Mouse (Mus musculus) urinary bladder, adult 2 months (tissue): Measurements from ENCODE around the gene Gm42688. TPM values are rescaled to one million over a fixed set of nuclear protein-coding genes. Genes with fewer than 3 reads are reported as not detected.

ENCODE experiments used
- DNase-seq: peaks from one replicate; pipeline ENCODE4 v3.0.0; 2022; ENCODE audit warnings: low spot score
- polyA plus RNA-seq: library from polyadenylated mRNA; depleted of rRNA; stranded (reverse); fragments of >200 nt; gene quantifications from 2 replicates; pipeline ENCODE4 v1.2.3, GENCODE M21; 2012

Gene Gm42688
- polyA plus RNA-seq, 1 experiment: 6.1 TPM

DNA sequence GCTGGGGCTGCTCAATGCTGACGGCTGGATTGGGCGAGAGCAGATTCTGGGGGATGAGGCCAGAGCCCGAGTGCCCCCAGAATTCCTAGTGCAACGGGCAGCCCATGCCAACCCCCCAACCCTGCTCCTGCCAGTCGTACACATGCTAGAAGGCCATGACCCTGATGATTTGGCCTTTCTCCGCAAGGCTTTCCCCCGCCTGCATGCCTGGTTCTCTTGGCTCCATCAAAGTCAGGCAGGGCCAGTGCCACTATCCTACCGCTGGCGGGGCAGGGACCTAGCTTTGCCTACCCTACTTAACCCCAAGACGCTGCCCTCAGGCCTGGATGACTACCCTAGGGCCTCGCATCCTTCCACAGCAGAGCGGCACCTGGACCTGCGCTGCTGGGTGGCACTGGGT lies 16.2 kb downstream of the Gm42688 start:
- DNase-seq: no peak

DNA sequence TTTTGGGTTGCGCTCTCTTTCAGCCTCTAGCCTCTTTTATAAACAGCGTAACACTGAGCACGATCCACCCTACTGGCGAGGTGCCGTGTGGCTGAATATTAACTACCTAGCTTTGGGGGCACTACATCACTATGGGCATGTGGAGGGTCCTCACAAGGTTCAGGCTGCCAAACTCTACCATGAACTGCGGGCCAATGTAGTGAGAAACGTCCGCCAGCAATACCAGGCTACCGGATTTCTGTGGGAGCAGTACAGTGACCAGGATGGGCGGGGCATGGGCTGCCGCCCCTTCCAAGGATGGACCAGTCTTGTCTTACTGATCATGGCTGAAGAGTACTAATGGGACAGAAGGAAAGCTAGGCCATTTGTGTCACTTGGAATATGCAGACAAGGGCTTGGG lies 17.0 kb downstream of the Gm42688 start:
- DNase-seq: no peak

DNA sequence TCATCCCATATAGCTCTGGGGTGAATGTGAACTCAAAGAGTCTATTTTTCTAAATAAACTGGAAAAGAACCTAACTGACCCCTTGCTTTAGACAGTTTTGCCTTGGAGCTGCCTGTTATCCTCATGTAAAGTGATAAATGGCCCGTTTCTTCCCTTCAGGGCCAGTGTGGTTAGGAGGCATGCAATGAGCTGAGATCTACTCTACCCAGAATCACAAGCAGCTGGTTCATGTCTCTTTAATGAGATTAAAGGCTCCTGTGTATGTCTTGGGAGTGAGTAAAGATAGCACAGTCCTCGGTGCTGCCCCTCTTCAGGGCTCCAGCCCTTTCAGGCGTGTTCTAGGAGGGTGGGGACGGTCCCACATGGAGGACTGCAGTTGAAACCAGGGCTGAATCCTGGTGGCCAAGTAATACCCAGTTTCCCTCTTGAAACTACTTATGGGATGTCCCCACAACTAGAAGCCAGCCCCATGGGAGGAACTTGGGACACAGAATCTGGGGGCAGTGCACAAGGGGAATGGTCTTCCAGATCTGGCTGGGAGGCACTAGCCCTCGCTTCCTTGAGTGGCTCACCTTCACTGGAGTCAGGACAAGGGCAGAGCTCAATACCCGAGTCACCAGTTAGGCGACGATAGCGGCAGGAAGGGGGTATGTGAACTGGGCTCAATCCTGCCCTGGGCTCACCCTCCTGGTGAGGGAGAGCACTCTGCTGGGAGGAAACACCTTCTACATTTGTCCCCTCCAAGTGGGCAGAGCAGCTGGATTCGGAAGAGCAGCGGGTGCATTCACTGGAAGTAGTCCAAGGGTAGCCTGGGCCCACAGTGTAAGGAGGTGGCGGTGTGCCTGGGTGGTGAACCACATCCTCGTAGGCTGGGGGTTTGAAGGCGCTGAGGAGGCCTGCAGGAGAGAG lies 17.7 kb downstream of the Gm42688 start:
- DNase-seq: peak; percentile 18

DNA sequence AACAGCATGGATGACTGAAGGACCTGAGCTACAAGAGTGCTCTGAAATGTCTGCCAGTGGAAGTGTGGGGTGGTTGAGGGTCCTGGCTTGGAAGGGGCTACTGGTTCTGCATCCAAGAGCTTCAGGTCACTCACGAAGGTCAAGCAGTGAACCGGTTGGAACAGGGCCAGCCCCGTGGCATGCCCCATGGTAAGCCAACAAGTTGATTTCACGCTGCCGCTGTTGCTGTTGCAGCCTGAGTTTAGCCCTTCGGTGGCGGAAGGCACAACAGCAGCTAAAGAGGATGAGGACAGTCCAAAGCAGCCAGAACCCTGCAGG lies 18.3 kb downstream of the Gm42688 start:
- peak; percentile 26 for DNase-seq

DNA sequence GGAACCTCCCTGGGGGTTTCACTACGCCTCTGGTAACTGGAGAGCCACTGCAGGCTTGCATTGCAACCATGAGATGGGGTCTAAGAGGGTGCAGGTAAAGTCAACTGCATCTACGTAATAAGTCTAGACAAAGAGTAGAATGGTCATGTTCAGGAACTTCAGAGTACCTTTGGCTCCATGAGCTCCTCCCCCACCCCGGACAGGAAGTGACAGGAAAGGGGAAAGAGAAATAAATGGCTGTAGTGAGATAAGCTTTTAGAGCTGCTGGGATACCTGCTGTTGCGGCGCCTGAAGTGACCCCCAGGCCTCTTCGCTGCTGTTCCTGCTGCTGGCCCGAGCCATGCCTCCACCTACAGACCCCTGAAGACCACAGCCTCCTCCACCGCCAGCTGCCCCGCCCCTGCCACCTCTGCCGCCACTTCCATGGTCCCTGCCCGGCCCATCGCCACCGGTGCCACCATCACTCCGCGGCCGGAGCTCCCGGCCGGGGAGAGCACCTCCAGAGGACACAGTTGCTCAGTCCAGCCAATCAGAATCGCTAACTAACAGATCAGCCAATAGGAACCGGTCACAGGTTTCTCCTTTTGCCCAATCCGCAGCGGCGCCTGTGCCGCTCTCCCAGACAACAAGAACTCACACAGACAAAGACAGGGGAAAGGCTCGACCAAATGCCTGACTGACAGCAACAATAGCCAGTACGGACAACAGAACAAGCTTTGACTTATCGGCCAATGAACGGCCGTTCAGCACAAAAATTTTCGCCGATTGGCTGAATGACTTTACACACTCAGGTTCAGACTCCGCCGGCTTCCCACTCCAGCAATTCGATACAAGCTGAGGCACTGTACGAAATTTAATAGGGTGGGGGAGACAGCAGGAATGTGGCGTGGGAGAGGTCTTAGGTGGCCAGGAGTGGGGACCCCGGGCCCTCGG lies 19.8 kb downstream of the Gm42688 start, which contains the start of gene Wbp1:
Gene Wbp1 (minus strand): TSS at position 630 of the 933 bp plus-strand sequence.
- peak; percentile 84 for DNase-seq

DNA sequence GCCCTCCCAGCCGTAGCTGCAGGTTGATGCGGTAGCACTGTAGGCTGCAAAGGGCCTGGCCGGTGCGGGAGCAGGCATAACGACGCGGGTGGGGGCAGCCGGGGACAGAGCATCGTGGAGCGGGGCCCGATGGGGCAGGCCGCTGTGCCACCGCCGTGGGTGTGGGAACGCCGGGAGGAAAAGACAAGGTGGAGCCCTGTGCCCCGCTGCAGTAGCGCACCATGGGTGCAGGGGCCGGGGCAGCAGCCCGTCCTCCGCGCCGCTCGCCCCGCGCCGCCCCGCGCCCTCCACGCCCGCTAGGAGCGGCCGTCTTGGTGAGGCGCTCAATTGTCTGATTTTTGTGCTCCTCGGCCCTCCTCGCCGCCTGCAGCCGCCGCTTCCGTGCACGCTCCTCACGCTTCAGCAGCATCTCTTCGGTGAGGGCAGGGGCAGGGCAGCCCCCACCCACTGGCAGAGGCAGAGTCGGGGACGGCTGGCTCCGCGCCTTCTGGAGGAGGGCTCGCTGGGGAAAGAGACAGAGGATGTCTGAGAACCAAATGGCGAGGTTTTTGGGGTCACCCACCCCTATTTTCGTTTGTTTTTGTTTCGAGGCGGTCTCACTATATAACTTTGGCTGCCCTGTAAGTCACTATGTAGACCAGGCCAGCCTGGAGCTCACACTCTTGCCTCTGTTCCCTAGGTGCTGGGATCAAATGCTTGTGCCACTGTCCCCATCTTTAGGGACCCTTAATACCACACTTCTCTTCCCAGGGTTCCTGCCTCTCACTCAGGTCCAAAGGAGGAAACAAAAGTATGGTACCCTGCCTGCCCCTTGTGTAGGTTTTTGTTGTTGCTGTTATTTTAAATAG lies 20.7 kb downstream of the Gm42688 start:
- DNase-seq: no peak

DNA sequence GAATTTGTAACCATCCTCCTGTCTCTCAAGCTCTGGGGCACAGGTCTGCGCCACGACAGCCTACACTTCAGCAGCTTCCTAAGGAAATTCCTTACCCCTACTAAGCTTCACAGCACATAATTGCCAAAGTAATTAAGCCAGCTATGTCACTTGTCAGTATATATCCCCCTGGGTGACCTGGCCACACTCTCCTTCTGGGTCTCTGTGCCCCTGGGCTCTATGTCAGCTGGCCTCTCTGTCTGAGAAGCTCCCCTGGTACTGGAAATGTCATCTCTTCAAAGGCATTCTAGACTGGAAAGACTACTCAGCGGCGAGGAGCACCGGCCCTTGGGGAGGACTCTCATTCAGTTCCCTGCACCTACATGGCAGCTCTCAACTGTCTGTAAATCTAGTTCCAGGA lies 21.5 kb downstream of the Gm42688 start:
- no peak for DNase-seq

DNA sequence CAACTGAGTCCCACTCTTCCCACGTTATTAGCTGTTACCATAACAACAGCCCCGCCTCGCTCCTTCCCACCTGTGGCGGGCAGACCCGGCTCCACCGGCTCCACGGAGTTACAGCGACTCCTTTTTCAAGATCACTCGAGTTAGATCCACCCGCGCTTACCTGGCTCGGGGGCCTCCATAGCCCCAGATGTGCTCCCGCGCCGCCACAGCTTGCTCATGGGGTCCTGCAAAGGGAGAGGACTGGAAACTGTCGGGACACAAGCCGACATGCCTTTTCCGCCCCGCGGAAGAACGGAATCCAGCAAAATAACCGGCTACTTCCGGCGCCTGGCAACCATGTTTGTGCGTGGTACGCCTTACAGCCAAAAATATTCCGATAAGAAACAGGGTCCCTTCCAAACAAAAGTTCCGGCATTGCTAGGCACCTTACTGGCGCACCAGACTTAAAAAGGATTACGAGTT lies 23.5 kb downstream of the Gm42688 start:
- DNase-seq: peak; percentile 69

DNA sequence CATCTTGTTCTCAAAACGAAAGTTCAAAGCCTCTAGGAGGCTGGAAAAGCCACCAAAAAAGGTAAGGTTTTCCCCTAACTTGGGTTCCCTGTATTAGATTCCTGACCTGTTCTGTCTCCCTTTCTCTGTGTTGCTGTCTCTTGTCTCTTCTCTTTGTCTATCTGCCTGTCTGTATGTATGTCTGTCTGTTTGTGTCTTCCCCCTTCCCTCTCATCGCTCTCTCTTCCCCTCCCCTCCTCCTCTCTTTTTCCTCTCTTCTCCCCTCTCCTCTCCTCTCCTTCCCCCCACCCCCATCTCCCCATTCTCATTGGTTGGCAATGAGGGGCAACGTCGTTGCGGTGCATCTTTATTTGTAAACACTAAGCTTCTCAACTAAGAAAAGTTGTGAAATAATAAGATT lies 23.9 kb downstream of the Gm42688 start, which contains the start of gene Ino80b:
Gene Ino80b (minus strand): TSS at position 101 of the 400 bp plus-strand sequence.
- no peak for DNase-seq

DNA sequence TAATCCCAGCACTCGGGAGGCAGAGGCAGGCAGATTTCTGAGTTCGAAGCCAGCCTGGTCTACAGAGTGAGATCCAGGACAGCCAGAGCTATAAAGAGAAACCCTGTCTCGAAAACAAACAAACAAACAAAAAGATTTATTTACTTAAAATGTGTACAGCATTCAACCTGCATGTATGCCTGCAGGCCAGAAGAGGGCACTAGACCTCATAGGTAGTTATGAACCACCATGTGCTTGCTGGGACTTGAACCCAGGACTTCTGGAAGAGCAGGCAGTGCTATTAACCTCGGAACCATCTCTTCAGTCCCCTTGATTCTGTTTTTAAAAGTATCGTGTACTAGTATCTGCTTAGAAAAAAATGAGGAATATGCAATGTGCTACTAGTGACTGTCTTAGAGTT lies 26.0 kb downstream of the Gm42688 start:
- DNase-seq: no peak

DNA sequence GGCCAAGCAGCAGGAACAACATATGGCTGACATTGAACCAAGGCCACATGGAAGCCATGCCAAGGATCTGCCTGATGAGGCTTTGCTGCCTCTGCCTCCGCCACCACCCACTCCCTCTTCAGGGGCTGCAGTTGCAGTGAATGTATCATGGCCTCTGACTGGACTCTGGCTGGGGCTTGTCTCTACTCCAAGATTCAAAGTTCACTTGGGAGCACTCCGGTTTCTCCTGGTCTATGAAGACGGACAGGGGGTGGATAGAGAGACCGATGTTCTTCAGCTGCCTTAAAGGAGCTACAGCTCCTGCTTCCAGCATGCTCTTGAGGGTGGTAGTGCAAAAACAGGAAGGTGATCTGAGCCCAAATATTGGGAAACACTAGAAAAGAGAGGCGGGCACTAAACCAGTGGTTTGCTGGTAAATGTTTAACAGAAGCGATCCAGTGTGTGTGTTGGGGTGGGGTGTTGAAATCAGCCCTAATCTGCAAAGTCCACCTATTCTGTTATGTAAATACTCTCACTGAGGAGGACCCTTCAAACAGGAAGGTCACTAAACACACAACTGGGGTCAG lies 30.1 kb downstream of the Gm42688 start:
- DNase-seq: no peak

DNA sequence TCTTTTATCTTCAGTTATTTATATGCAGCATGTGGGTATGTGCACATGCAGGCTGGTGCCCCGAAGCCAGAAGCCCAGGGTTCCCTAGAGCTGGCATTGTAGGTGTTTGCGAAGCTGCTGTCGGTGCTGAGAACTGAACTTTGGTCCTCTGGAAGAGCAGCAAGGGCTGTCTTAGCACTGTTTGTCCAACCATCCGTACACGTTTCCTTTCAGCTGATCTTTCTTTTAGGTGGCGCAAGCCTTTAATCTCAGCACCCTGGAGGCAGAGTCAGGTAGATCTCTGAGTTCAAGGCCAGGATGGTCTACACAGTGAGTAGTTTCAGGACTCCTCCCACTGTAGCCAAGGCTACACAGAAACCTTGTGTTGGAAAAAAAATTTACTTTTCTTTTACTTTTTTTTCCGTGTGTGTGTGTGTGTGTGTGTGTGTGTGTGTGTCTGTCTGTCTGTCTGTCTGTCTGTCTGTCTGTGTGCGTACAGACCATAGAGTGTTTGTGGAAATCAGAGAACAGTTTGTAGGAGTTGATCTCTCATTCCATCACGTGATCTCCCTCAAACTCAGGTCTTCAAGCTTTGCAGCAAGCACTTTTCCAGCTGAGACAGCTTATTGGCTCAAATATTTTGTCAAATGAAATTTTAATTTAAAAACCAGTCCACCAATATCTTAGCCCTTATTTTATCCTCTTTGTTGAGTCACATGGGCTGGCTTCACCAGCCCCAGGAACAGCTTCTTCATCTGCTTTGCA lies 30.9 kb downstream of the Gm42688 start:
- DNase-seq: no peak

DNA sequence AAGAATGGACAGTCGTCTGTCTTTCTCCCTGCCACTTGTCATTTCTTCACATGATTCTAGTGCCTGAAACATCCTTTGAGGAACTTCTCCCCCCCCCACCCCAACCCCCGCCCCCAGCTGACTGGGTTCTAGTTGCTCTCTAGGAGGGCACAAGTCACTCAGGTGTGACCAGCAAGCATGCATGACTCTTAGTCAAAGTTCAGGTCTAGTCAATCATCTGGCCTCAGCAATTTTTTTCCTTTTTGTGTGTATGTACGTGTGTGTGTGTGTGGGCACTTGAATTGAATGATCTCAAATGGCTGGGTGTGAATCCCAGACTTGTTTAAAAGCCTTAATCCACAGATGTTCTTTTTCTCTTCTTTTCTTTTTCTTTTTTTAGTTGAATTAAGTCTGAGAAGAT lies 32.8 kb downstream of the Gm42688 start:
- DNase-seq: no peak

DNA sequence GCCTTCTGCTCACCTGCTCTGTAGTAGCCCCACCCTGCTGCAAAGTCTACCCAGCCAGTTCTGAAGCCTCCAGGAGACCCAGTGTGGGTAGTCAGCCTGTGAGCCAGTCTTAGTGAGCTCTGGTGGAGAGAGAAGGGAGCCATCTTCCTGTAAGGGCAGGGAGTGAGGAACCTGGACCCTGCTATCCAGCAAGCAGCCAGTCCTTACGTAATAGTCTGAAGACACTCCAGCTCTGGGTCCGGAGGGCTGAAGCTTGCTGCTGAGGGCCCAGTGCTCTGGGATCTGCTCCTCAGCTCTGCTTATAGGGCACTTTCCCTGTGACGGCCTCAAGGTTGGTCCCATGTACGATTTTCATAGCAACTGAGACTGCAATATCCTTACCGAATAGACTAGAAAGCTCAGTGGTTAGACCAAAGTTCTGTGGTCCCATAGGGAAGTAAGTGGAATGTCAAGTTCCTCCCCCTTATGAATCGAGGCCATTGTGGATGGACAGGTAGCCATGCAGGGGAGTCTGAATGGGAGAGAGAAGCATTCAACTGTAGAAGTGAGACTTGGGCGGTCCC lies 33.6 kb downstream of the Gm42688 start, which contains the start of gene Rtkn:
Gene Rtkn (plus strand): TSS at position 513 of the 563 bp plus-strand sequence.
- no peak for DNase-seq

DNA sequence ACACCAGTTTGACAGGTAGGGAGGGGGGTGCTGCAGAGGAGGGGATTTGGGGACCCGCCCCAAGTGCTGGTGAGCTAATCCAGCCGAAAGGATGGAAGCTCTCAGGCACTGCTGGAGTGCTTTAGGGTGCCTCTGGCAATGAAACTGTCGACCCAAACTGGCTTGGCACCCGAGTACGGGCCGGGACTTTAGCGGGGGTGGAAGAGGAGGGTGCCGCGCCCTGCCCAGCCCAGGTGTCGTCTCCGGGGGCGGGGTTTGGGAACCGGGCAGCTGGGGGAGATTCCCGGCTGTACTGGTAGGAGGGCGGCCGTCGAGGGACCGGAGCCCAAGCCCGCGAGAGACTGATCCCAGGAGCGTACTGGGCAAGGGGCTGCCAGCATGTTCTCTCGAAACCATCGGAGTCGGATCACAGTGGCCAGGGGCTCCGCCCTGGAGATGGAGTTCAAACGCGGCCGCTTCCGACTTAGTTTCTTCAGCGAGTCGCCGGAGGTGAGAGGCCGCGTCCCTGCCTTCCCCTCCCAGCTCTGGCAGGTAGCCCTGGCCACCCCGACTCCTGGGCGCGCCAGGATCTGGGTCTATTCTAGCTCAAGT lies 34.2 kb downstream of the Gm42688 start:
- DNase-seq: no peak

DNA sequence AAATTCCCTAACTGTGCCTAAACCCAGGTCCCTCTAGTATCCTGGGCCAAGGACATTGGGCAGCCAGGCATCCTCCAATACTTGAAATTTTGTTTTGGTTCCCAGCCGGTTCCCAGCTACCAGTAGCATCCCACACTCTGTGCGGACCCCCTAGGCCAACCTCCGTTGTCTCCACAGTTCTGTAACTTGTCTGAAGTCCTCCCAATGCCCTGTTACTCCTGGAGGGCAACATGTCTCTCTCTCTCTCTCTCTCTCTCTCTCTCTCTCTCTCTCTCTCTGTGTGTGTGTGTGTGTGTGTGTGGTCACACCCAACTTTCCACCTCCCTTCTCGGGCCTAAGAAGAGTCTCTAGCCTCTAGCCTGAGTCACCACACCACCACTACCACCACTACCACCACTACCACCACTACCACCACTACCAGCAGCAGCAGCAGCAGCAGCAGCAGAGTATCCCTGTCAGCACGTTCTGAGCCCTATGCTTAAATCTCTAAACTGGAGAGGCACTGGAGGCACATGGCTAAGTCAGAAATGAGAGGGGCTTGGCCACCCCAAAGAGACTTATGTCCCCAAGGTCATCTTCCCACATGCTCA lies 35.0 kb downstream of the Gm42688 start:
- no peak for DNase-seq

DNA sequence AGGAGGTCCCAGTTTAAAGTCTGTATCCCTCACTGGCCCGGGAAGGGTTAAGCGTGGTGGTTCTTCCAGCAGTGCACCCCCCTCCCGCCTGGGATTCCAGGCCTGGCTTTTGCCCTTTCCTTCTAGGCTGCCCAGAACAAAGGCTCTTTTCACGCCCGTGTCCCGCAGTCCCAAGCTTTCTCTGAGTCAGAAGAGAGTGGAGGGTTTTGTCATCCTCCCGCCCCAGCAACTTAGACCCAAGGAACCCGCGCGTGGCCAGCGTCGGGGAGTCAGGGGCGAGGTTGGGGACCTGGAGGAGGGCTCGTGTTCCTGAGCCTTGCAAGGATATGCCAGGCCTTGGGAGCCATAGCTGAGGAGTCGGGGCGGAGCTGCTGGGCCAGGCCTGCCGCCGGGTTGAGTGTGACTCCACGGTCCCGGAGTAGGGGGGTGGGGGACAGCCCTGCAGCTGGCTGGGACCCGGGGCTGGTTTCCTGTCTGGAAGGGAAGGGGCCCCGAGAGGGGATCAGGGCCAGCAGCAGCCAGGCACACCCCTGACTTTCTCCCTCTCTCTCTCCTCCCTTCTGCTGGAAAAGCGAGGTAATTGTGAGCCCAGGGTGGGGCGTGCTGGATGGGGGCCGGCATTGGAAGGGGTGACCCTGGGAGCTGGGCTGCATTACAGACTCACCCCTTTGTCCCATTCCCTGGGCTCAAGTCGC lies 35.6 kb downstream of the Gm42688 start:
- no peak for DNase-seq

DNA sequence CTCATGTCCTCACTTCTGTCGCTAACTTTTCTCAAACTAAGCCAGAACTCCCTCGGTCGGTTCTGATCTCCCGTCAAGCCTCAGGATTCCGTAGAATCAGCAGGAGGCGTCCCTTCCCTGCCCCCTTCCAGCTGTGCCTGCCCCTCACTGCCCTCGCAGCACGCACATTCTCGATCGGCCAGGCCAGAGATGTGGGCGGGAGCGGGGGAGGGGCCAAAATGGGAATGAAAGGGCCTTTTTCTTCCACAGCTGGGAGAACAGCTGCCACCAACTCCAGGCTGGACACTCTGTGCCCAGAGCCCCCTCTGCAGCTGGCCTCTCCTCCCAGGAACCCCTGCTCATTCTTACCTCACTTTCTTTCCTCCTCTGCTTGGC lies 36.1 kb downstream of the Gm42688 start:
- no peak for DNase-seq

DNA sequence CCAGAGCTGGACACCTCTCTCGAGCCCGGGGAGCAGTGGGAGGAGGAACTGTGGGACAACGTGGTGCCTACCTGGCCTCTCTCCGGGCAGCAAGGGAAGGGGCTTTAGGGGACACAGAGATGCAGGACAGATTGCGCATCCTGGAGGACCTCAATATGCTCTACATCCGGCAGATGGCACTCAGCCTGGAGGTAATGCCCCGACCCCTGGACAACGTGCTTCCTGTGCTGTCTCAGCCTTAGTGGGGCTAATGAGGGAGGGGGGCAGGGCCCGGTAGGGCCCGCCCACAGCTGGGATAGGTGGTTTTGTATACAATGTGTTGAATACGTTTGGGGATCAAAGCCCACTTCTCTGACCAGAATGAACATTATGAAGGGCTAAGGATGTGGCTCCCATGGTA lies 36.6 kb downstream of the Gm42688 start:
- DNase-seq: no peak
